Mouse (Mus musculus): Measurements from ENCODE around the gene Rbm20. TPM values are rescaled to one million over a fixed set of nuclear protein-coding genes. Genes with fewer than 3 reads are reported as not detected.

Gene Rbm20
- polyA plus RNA-seq, 1 experiment, result 0.71 TPM

DNA sequence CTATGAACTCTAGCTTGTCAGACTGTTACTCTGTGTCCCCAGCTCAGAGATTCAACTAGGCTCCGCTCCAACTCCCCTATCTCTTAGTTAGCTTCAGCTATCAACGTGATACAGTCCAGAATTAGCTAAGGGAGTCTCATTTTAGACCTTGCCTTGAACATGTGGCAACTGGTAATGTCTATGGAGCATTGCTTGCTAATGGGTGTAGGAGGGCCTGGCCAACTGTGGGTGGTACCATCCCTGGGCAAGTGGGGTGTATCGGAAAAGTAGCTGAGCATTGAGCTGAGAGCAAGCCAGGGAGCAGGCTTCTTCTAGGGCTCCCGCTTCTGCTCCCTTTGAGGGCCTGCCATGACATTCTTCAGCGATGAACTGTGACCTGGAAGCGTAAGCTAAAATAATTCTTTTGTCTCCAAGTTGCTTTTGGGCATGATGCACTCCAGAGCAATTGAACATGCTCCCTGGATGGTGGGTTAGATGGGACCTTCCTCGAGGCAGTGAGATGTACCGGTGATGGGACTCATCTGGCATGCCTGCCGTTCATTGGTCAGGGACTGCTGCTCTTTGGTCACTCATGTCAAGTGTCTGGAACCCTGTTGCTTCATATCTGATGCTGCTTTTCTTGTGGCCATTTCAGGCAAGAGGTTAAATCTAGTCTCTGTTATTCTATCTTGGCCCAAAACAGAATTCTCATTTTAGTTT lies 16.2 kb upstream of the Rbm20 start:
- no peak overlapping the region for H3K27ac ChIP-seq (replicated peaks; ENCODE audit: low read depth, low read length)
- H3K4me3 ChIP-seq (ENCODE audit: insufficient read depth, low read depth, low read length), result no peak overlapping the region
- no peaks in the 10 kb centered on the region for H3K4me1 ChIP-seq (ENCODE audit: control insufficient read depth, insufficient read depth, insufficient read length, low read length)

DNA sequence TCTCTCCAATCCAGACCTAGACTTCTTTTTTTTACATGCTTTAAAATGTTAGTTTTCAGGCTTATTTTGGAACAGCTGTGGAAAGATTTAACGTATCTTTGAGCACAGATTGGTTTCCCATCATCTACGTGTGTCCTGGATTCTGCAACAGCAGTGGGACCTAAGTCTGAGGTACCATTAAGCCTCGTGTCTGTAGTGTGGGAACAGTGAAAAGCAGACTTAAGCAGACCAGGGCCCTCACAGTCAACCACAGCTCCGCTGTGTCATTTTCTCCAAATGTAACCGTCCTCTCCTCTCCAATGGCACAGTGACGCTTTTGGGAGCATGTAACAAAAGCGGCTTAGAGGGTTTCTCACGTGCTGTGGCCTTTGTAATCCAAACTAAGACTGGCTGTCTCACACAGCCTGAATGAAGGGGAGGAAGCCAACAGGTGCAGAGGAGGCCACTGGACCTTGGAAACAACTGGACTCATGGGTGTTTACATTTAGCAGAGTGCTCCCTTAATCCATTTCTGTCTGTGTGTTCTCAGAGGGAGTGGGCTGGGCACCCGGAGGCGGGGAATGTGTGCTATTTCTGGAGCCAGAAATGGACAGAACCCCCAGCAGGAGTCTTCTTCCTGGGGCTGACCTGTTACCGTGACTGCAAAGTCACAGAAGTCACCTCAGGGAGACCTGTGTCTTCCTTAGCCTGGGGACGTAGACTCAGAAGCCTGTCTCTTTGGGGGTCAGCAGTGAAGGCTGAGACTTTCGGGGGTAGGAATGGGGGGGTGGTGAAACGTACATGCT lies 15.0 kb upstream of the Rbm20 start:
- Histone ChIP-seq H3K27ac (replicated peaks; ENCODE audit: low read depth, low read length) (no peak overlapping the region), H3K4me3 (ENCODE audit: insufficient read depth, low read depth, low read length) (no peak overlapping the region)

GRCm38 (mm10) chr19:53664831-53665230 lies 12.3 kb upstream of the Rbm20 start:
- Histone ChIP-seq H3K4me1 (ENCODE audit: control insufficient read depth, insufficient read depth, insufficient read length, low read length) (no peaks in the 10 kb centered on the region), H3K27ac (replicated peaks; ENCODE audit: low read depth, low read length) (no peak overlapping the region), H3K4me3 (ENCODE audit: insufficient read depth, low read depth, low read length) (no peak overlapping the region)

More for the DNA sequence above, 15.0 kb upstream of the Rbm20 start:
- no peaks in the 10 kb centered on the region for H3K4me1 ChIP-seq (ENCODE audit: control insufficient read depth, insufficient read depth, insufficient read length, low read length)

DNA sequence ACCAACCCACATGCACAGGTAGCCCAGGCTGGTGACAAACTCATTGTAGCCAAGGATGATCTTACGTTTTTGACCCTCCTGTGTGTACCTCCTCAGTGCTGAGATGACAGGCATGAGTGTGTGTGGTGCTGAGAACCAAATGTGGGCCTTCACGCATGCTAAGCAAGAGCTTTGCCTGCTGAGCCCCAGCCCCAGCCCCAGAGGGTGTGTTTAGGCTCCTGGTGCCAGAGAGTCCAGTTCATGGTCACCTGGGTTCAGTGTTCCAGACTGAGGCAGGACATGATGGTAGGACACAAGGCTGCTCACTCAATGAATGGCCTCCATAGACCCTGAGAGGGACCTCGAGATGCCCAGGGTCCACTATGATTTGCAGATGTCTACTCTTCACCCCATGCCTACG lies 11.7 kb upstream of the Rbm20 start:
- Histone ChIP-seq H3K4me1 (ENCODE audit: control insufficient read depth, insufficient read depth, insufficient read length, low read length) (no peaks in the 10 kb centered on the region), H3K4me3 (ENCODE audit: insufficient read depth, low read depth, low read length) (no peak overlapping the region), H3K27ac (replicated peaks; ENCODE audit: low read depth, low read length) (no peak overlapping the region)

DNA sequence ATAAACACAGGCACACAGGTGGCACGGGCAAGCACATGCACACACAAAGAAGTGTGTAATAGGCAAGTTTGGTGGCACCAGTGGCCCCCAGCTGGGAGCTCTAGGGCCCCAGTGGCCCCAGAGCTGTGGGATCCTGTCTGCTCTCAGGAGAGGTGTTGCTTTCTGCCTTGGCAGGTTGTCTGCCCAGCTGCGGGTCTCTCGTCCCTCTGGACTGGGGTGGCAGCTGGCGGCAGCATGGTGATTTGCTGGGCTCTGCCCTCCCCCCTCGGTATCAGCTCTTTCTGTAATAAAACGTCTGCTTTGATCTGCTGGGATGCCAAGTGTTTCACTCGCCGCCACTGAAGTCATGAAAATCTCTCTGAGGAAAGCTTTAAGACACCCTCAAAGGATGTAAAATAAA lies 10.4 kb upstream of the Rbm20 start:
- Histone ChIP-seq H3K4me1 (ENCODE audit: control insufficient read depth, insufficient read depth, insufficient read length, low read length) (no peaks in the 10 kb centered on the region), H3K27ac (replicated peaks; ENCODE audit: low read depth, low read length) (no peak overlapping the region), H3K4me3 (ENCODE audit: insufficient read depth, low read depth, low read length) (no peak overlapping the region)

DNA sequence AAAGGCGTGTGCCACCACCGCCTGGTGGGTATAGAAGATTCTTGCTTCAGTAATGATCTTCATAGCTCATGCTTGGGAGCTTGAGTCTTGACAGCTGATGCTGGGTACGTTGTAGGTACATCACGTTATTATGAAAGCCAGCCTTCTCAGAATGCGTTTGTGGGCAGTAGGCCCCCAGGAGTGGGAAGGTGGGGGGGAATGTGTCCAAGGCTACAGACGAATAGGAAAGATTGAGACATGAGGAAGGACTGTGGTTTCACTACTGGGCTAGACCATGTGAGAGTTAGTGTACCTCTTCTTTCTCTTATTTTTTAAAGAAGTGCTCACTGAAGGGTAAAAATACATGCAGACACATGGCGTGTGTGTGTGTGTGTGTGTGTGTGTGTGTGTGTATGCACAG lies 8.3 kb upstream of the Rbm20 start:
- Histone ChIP-seq H3K4me1 (ENCODE audit: control insufficient read depth, insufficient read depth, insufficient read length, low read length) (no peaks in the 10 kb centered on the region), H3K4me3 (ENCODE audit: insufficient read depth, low read depth, low read length) (no peak overlapping the region), H3K27ac (replicated peaks; ENCODE audit: low read depth, low read length) (no peak overlapping the region)

GRCm38 (mm10) chr19:53670625-53671141 lies 6.4 kb upstream of the Rbm20 start:
- no peak overlapping the region for H3K27ac ChIP-seq (replicated peaks; ENCODE audit: low read depth, low read length)
- H3K4me3 ChIP-seq (ENCODE audit: insufficient read depth, low read depth, low read length), result no peak overlapping the region
- no peaks in the 10 kb centered on the region for H3K4me1 ChIP-seq (ENCODE audit: control insufficient read depth, insufficient read depth, insufficient read length, low read length)

- Histone ChIP-seq H3K27ac (replicated peaks; ENCODE audit: low read depth, low read length) (no peak overlapping the region), H3K4me3 (ENCODE audit: insufficient read depth, low read depth, low read length) (no peak overlapping the region), H3K4me1 (ENCODE audit: control insufficient read depth, insufficient read depth, insufficient read length, low read length) (peaks cover 3% of the 10 kb centered on the region; the same call in 1 of the 2 replicates)
These were observed 5.7 kb upstream of the Rbm20 start for GRCm38 (mm10) chr19:53671432-53671831.

- Histone ChIP-seq H3K4me3 (ENCODE audit: insufficient read depth, low read depth, low read length) (no peak overlapping the region), H3K27ac (replicated peaks; ENCODE audit: low read depth, low read length) (no peak overlapping the region), H3K4me1 (ENCODE audit: control insufficient read depth, insufficient read depth, insufficient read length, low read length) (peaks cover 5% of the 10 kb centered on the region; the same call in 1 of the 2 replicates)
These were observed 2.8 kb upstream of the Rbm20 start for GRCm38 (mm10) chr19:53674131-53674925.

GRCm38 (mm10) chr19:53676228-53676627 lies 878 bp upstream of the Rbm20 start:
- peak overlapping the region; percentile 51 for H3K4me3 ChIP-seq (ENCODE audit: insufficient read depth, low read depth, low read length)
- H3K27ac ChIP-seq (replicated peaks; ENCODE audit: low read depth, low read length), result no peak overlapping the region
- peaks cover 5% of the 10 kb centered on the region; the same call in 1 of the 2 replicates for H3K4me1 ChIP-seq (ENCODE audit: control insufficient read depth, insufficient read depth, insufficient read length, low read length)

DNA sequence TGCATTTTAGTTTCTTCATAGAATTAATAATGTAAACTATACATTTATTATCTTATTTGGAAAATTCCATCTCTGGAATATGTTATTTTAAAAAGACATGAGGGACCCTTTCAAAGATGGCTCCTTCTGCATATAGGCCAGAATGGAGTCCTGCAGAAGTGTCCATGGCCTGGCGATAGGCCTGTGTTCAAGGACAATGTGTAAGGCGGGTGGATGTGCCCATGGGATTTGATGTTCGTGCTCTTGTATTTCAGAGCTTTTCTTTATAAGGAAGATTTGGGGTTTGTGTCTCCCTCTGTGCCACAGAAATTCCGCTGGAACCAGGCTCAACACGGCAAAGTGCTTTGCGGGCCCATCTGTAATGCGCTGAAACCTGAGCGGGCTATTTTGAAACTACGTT lies 2.1 kb downstream of the Rbm20 start:
- Histone ChIP-seq H3K4me1 (ENCODE audit: control insufficient read depth, insufficient read depth, insufficient read length, low read length) (peaks cover 5% of the 10 kb centered on the region; the same call in 1 of the 2 replicates), H3K4me3 (ENCODE audit: insufficient read depth, low read depth, low read length) (no peak overlapping the region), H3K27ac (replicated peaks; ENCODE audit: low read depth, low read length) (no peak overlapping the region)

DNA sequence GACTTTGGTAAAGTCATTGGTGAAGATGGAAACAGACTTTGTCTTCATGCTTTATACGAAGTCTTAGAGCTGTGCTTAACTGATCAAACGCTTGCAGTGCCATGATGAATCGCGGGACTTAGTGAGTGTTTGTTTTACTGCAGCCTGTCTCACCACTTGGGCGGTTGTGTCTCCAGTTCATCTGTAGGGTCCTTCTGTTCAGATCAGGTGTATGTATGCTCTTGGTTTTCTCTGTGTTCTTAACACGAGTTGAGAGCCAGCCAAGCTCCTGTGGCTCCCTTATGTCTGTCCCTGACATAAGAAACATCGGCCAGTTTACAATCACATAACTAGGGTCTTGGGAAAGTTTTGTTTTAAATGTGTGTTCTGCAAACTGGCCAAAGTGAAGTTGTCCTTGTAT lies 2.9 kb downstream of the Rbm20 start:
- Histone ChIP-seq H3K27ac (replicated peaks; ENCODE audit: low read depth, low read length) (no peak overlapping the region), H3K4me1 (ENCODE audit: control insufficient read depth, insufficient read depth, insufficient read length, low read length) (peaks cover 5% of the 10 kb centered on the region; the same call in 1 of the 2 replicates), H3K4me3 (ENCODE audit: insufficient read depth, low read depth, low read length) (no peak overlapping the region)

GRCm38 (mm10) chr19:53682427-53682826 lies 5.3 kb downstream of the Rbm20 start:
- no peak overlapping the region for H3K27ac ChIP-seq (replicated peaks; ENCODE audit: low read depth, low read length)
- no peaks in the 10 kb centered on the region for H3K4me1 ChIP-seq (ENCODE audit: control insufficient read depth, insufficient read depth, insufficient read length, low read length)
- H3K4me3 ChIP-seq (ENCODE audit: insufficient read depth, low read depth, low read length), result no peak overlapping the region

- Histone ChIP-seq H3K4me3 (ENCODE audit: insufficient read depth, low read depth, low read length) (no peak overlapping the region), H3K27ac (replicated peaks; ENCODE audit: low read depth, low read length) (no peak overlapping the region), H3K4me1 (ENCODE audit: control insufficient read depth, insufficient read depth, insufficient read length, low read length) (no peaks in the 10 kb centered on the region)
These were observed 10.5 kb downstream of the Rbm20 start for GRCm38 (mm10) chr19:53687592-53687991.

- no peak overlapping the region for H3K27ac ChIP-seq (replicated peaks; ENCODE audit: low read depth, low read length)
- no peak overlapping the region for H3K4me3 ChIP-seq (ENCODE audit: insufficient read depth, low read depth, low read length)
- no peaks in the 10 kb centered on the region for H3K4me1 ChIP-seq (ENCODE audit: control insufficient read depth, insufficient read depth, insufficient read length, low read length)
These were observed 13.7 kb downstream of the Rbm20 start for GRCm38 (mm10) chr19:53690816-53691215.
